Mouse (Mus musculus): ENCODE data around the gene Rtcb. TPM values are rescaled to one million over a fixed set of nuclear protein-coding genes. Genes with fewer than 3 reads are reported as not detected.

Rtcb gene
- polyA plus RNA-seq, 1 experiment from 2014 or later, result 194 TPM

- DNase-seq (ENCODE audit: low spot score) (no peak), ATAC-seq (no peak)
- Histone ChIP-seq H3K4me3 (ENCODE audit: low read depth, low read length) (no peak overlapping the region), H3K27me3 (replicated peaks; ENCODE audit: control insufficient read depth, insufficient read depth, low read length) (no peaks in the 10 kb centered on the region), H3K27ac (ENCODE audit: low read depth, low read length) (no peak overlapping the region), H3K36me3 (ENCODE audit: control insufficient read depth, insufficient read depth, low read length) (peaks cover 66% of the 10 kb centered on the region), H3K4me1 (ENCODE audit: control insufficient read depth, insufficient read depth, low read length) (peaks cover 3% of the 10 kb centered on the region; the same call in 1 of the 2 replicates), H3K9ac (ENCODE audit: low read length) (no peak overlapping the region), H3K4me2 (ENCODE audit: low read length) (no peak overlapping the region), H3K9me3 (replicated peaks; ENCODE audit: control insufficient read depth, low read length) (no peaks in the 10 kb centered on the region)
- WGBS, result 87% methylated on average over 3 of the region's 3 CpGs
Observed at GRCm38 (mm10) chr10:85953401-85953800, 4.2 kb downstream of the Rtcb start.

GRCm38 (mm10) chr10:85951765-85952443, 5.7 kb downstream of the Rtcb start:
- WGBS, result 85% methylated on average over 6 of the region's 6 CpGs
- H3K4me1 ChIP-seq (ENCODE audit: control insufficient read depth, insufficient read depth, low read length), result peaks cover 3% of the 10 kb centered on the region; the same call in 1 of the 2 replicates
- no peak overlapping the region for H3K4me2 ChIP-seq (ENCODE audit: low read length)
- no peak for DNase-seq (ENCODE audit: low spot score)
- no peak overlapping the region for H3K9ac ChIP-seq (ENCODE audit: low read length)
- no peak overlapping the region for H3K27ac ChIP-seq (ENCODE audit: low read depth, low read length)
- no peaks in the 10 kb centered on the region for H3K9me3 ChIP-seq (replicated peaks; ENCODE audit: control insufficient read depth, low read length)
- H3K4me3 ChIP-seq (ENCODE audit: low read depth, low read length), result no peak overlapping the region
- peaks cover 76% of the 10 kb centered on the region for H3K36me3 ChIP-seq (ENCODE audit: control insufficient read depth, insufficient read depth, low read length)
- no peak for ATAC-seq
- no peaks in the 10 kb centered on the region for H3K27me3 ChIP-seq (replicated peaks; ENCODE audit: control insufficient read depth, insufficient read depth, low read length)

GRCm38 (mm10) chr10:85948483-85949196, 9.0 kb downstream of the Rtcb start:
- Histone ChIP-seq H3K9me3 (replicated peaks; ENCODE audit: control insufficient read depth, low read length) (no peaks in the 10 kb centered on the region), H3K27me3 (replicated peaks; ENCODE audit: control insufficient read depth, insufficient read depth, low read length) (no peaks in the 10 kb centered on the region), H3K9ac (ENCODE audit: low read length) (no peak overlapping the region), H3K27ac (ENCODE audit: low read depth, low read length) (no peak overlapping the region), H3K36me3 (ENCODE audit: control insufficient read depth, insufficient read depth, low read length) (peaks cover 91% of the 10 kb centered on the region), H3K4me2 (ENCODE audit: low read length) (no peak overlapping the region), H3K4me1 (ENCODE audit: control insufficient read depth, insufficient read depth, low read length) (no peaks in the 10 kb centered on the region), H3K4me3 (ENCODE audit: low read depth, low read length) (no peak overlapping the region)
- ATAC-seq (no peak), DNase-seq (ENCODE audit: low spot score) (no peak)
- WGBS, result 78% methylated on average over 8 of the region's 8 CpGs

GRCm38 (mm10) chr10:85936280-85936965, 21.2 kb downstream of the Rtcb start:
- no peak overlapping the region for H3K4me2 ChIP-seq (ENCODE audit: low read length)
- ATAC-seq (no peak), DNase-seq (ENCODE audit: low spot score) (no peak)
- H3K4me1 ChIP-seq (ENCODE audit: control insufficient read depth, insufficient read depth, low read length), result no peaks in the 10 kb centered on the region
- H3K9me3 ChIP-seq (replicated peaks; ENCODE audit: control insufficient read depth, low read length), result no peaks in the 10 kb centered on the region
- H3K27ac ChIP-seq (ENCODE audit: low read depth, low read length), result no peak overlapping the region
- no peak overlapping the region for H3K9ac ChIP-seq (ENCODE audit: low read length)
- no peak overlapping the region for H3K4me3 ChIP-seq (ENCODE audit: low read depth, low read length)
- H3K36me3 ChIP-seq (ENCODE audit: control insufficient read depth, insufficient read depth, low read length), result peaks cover 51% of the 10 kb centered on the region
- 96% methylated on average over 6 of the region's 6 CpGs for WGBS
- no peaks in the 10 kb centered on the region for H3K27me3 ChIP-seq (replicated peaks; ENCODE audit: control insufficient read depth, insufficient read depth, low read length)

GRCm38 (mm10) chr10:85929962-85930361, 27.7 kb downstream of the Rtcb start:
- no peak for ATAC-seq

GRCm38 (mm10) chr10:85929208-85929591, 28.4 kb downstream of the Rtcb start:
- ATAC-seq (0 out of 2 replicates have a peak, but pooled peaks have one; percentile 1), DNase-seq (ENCODE audit: low spot score) (no peak)
- H3K9ac ChIP-seq (ENCODE audit: low read length), result peak overlapping the region; percentile 71; the same call in 1 of the 2 replicates
- no peaks in the 10 kb centered on the region for H3K36me3 ChIP-seq (ENCODE audit: control insufficient read depth, insufficient read depth, low read length)
- peak overlapping the region; percentile 50 for H3K4me3 ChIP-seq (ENCODE audit: low read depth, low read length)
- peaks cover 6% of the 10 kb centered on the region; the same call in 1 of the 2 replicates for H3K4me1 ChIP-seq (ENCODE audit: control insufficient read depth, insufficient read depth, low read length)
- H3K9me3 ChIP-seq (replicated peaks; ENCODE audit: control insufficient read depth, low read length), result no peaks in the 10 kb centered on the region
- H3K27ac ChIP-seq (ENCODE audit: low read depth, low read length), result no peak overlapping the region
- H3K27me3 ChIP-seq (replicated peaks; ENCODE audit: control insufficient read depth, insufficient read depth, low read length), result no peaks in the 10 kb centered on the region
- 38% methylated on average over 11 of the region's 11 CpGs for WGBS
- peak overlapping the region; percentile 81 for H3K4me2 ChIP-seq (ENCODE audit: low read length)

More at GRCm38 (mm10) chr10:85929962-85930361, 27.7 kb downstream of the Rtcb start:
- H3K36me3 ChIP-seq (ENCODE audit: control insufficient read depth, insufficient read depth, low read length), result no peaks in the 10 kb centered on the region
- 93% methylated on average over 11 of the region's 11 CpGs for WGBS
- no peak overlapping the region for H3K4me2 ChIP-seq (ENCODE audit: low read length)
- no peaks in the 10 kb centered on the region for H3K9me3 ChIP-seq (replicated peaks; ENCODE audit: control insufficient read depth, low read length)
- no peak for DNase-seq (ENCODE audit: low spot score)
- H3K4me1 ChIP-seq (ENCODE audit: control insufficient read depth, insufficient read depth, low read length), result peaks cover 6% of the 10 kb centered on the region; the same call in 1 of the 2 replicates
- no peak overlapping the region for H3K27ac ChIP-seq (ENCODE audit: low read depth, low read length)
- no peaks in the 10 kb centered on the region for H3K27me3 ChIP-seq (replicated peaks; ENCODE audit: control insufficient read depth, insufficient read depth, low read length)
- no peak overlapping the region for H3K9ac ChIP-seq (ENCODE audit: low read length)
- H3K4me3 ChIP-seq (ENCODE audit: low read depth, low read length), result no peak overlapping the region

- Histone ChIP-seq H3K27me3 (replicated peaks; ENCODE audit: control insufficient read depth, insufficient read depth, low read length) (no peaks in the 10 kb centered on the region), H3K4me2 (ENCODE audit: low read length) (peak overlapping the region; percentile 81), H3K9me3 (replicated peaks; ENCODE audit: control insufficient read depth, low read length) (no peaks in the 10 kb centered on the region), H3K36me3 (ENCODE audit: control insufficient read depth, insufficient read depth, low read length) (no peaks in the 10 kb centered on the region), H3K9ac (ENCODE audit: low read length) (peak overlapping the region; percentile 71), H3K27ac (ENCODE audit: low read depth, low read length) (peak overlapping the region; percentile 17; the same call in 1 of the 2 replicates), H3K4me1 (ENCODE audit: control insufficient read depth, insufficient read depth, low read length) (peaks cover 6% of the 10 kb centered on the region; the same call in 1 of the 2 replicates), H3K4me3 (ENCODE audit: low read depth, low read length) (peak overlapping the region; percentile 50)
- peak; percentile 95 for ATAC-seq
- 1% methylated on average over 63 of the region's 63 CpGs for WGBS
- DNase-seq (ENCODE audit: low spot score), result peak; percentile 89
Observed at GRCm38 (mm10) chr10:85928499-85929207, 29.0 kb downstream of the Rtcb start.

GRCm38 (mm10) chr10:85927676-85928445, 29.8 kb downstream of the Rtcb start, which contains the start of gene Ascl4:
Gene Ascl4, plus strand, starts transcription at chr10:85927681.
- Histone ChIP-seq H3K36me3 (ENCODE audit: control insufficient read depth, insufficient read depth, low read length) (no peaks in the 10 kb centered on the region), H3K27me3 (replicated peaks; ENCODE audit: control insufficient read depth, insufficient read depth, low read length) (no peaks in the 10 kb centered on the region), H3K4me2 (ENCODE audit: low read length) (peak within 1 kb of the TSS; percentile 81), H3K27ac (ENCODE audit: low read depth, low read length) (peak within 1 kb of the TSS; percentile 17; the same call in 1 of the 2 replicates), H3K9me3 (replicated peaks; ENCODE audit: control insufficient read depth, low read length) (no peaks in the 10 kb centered on the region), H3K9ac (ENCODE audit: low read length) (peak within 1 kb of the TSS; percentile 71), H3K4me3 (ENCODE audit: low read depth, low read length) (peak within 1 kb of the TSS; percentile 50), H3K4me1 (ENCODE audit: control insufficient read depth, insufficient read depth, low read length) (peaks cover 6% of the 10 kb centered on the region; the same call in 1 of the 2 replicates)
- 2% methylated on average over 23 of the region's 23 CpGs for WGBS
- ATAC-seq (peak; percentile 8; the same call in 1 of the 2 replicates), DNase-seq (ENCODE audit: low spot score) (peak; percentile 19)
